Mouse (Mus musculus) neural tube, embryonic 15.5 days (tissue): Measurements from ENCODE around the gene Tdrd7. TPM values are rescaled to one million over a fixed set of nuclear protein-coding genes. Genes with fewer than 3 reads are reported as not detected.

Experiments used
- ATAC-seq: fragments of 200-750 bp; cut with Nextera tagmentation; 2 replicates; pipeline ENCODE4 v1.8.0; 2017; ENCODE audit warnings: mild to moderate bottlenecking, moderate TSS enrichment, moderate library complexity; ENCODE audit not compliant: low FRiP score
- H3K27ac ChIP-seq: fragments of 300-500 bp; sonication (generic); replicated peaks from 2 replicates; pipeline ENCODE4 v1.5.1; 2015; ENCODE audit warnings: mild to moderate bottlenecking, inconsistent platforms
- H3K27me3 ChIP-seq: fragments of 300-500 bp; sonication (generic); replicated peaks from 2 replicates; pipeline ENCODE4 v1.6.1; 2015; ENCODE audit warnings: inconsistent platforms
- H3K36me3 ChIP-seq: fragments of 300-500 bp; sonication (generic); 2 replicates; pipeline ENCODE4 v1.6.1; 2015; ENCODE audit warnings: inconsistent platforms
- H3K4me1 ChIP-seq: fragments of 300-500 bp; sonication (generic); 2 replicates; pipeline ENCODE4 v1.6.1; 2015; ENCODE audit warnings: inconsistent platforms
- H3K4me2 ChIP-seq: fragments of 300-500 bp; sonication (generic); 2 replicates; pipeline ENCODE4 v1.6.1; 2015; ENCODE audit warnings: inconsistent platforms, mild to moderate bottlenecking, moderate library complexity
- H3K4me3 ChIP-seq: fragments of 300-500 bp; sonication (generic); replicated peaks from 2 replicates; pipeline ENCODE4 v1.5.1; 2015; ENCODE audit warnings: mild to moderate bottlenecking, inconsistent platforms
- H3K9ac ChIP-seq: fragments of 300-500 bp; sonication (generic); replicated peaks from 2 replicates; pipeline ENCODE4 v1.6.1; 2015; ENCODE audit warnings: mild to moderate bottlenecking, inconsistent platforms
- H3K9me3 ChIP-seq: fragments of 300-500 bp; sonication (generic); replicated peaks from 2 replicates; pipeline ENCODE4 v1.6.1; 2016; ENCODE audit warnings: inconsistent platforms
- WGBS: fragments of 180-500 bp; shearing (Covaris S2); methylation state at CpG from one replicate; pipeline ENCODE4 v1.1.7; 2015; ENCODE audit warnings: mixed read lengths; 5-methylcytosine and 5-hydroxymethylcytosine counted together
- polyA plus RNA-seq: library from polyadenylated mRNA; unstranded; fragments of >200 nt; fragmentation: Nextera tagmentation; extraction: Ambion mirVana; gene quantifications from 2 replicates; pipeline ENCODE4 v1.2.1, GENCODE M21; 2015

Gene Tdrd7
- polyA plus RNA-seq, 1 experiment from 2014 or later: 25.0 TPM

GRCm38 (mm10) chr4:45956131-45956530, 9.0 kb upstream of the Tdrd7 start:
- ATAC-seq: no peak
- no peaks in the 10 kb centered on the region for H3K9me3 ChIP-seq
- WGBS: 93% methylated on average over 8 of the region's 8 CpGs
- no peak overlapping the region for H3K27ac ChIP-seq
- no peak overlapping the region for H3K4me3 ChIP-seq
- no peaks in the 10 kb centered on the region for H3K36me3 ChIP-seq
- no peaks in the 10 kb centered on the region for H3K4me1 ChIP-seq
- H3K4me2 ChIP-seq: no peak overlapping the region
- no peaks in the 10 kb centered on the region for H3K27me3 ChIP-seq
- no peak overlapping the region for H3K9ac ChIP-seq

- Histone ChIP-seq H3K9me3 (no peaks in the 10 kb centered on the region), H3K36me3 (no peaks in the 10 kb centered on the region), H3K27me3 (no peaks in the 10 kb centered on the region), H3K9ac (no peak overlapping the region), H3K4me1 (no peaks in the 10 kb centered on the region), H3K4me3 (no peak overlapping the region), H3K4me2 (no peak overlapping the region), H3K27ac (no peak overlapping the region)
- 97% methylated on average over 4 of the region's 4 CpGs for WGBS
- ATAC-seq: no peak
Observed at GRCm38 (mm10) chr4:45956706-45957105, 8.4 kb upstream of the Tdrd7 start.

GRCm38 (mm10) chr4:45965737-45966447, 758 bp downstream of the Tdrd7 start:
- Histone ChIP-seq H3K9ac (no peak overlapping the region), H3K4me3 (no peak overlapping the region), H3K36me3 (no peaks in the 10 kb centered on the region), H3K9me3 (no peaks in the 10 kb centered on the region), H3K27me3 (no peaks in the 10 kb centered on the region), H3K4me2 (no peak overlapping the region), H3K27ac (no peak overlapping the region), H3K4me1 (peaks cover 10% of the 10 kb centered on the region)
- 29% methylated on average over 13 of the region's 13 CpGs for WGBS
- ATAC-seq: no peak

- no peak overlapping the region for H3K4me3 ChIP-seq
- no peak overlapping the region for H3K4me2 ChIP-seq
- peaks cover 10% of the 10 kb centered on the region for H3K4me1 ChIP-seq
- no peak for ATAC-seq
- H3K36me3 ChIP-seq: no peaks in the 10 kb centered on the region
- no peak overlapping the region for H3K9ac ChIP-seq
- no peak overlapping the region for H3K27ac ChIP-seq
- no peaks in the 10 kb centered on the region for H3K9me3 ChIP-seq
- no peaks in the 10 kb centered on the region for H3K27me3 ChIP-seq
- WGBS: 38% methylated on average over 6 of the region's 6 CpGs
Observed at GRCm38 (mm10) chr4:45966716-45967115, 1.6 kb downstream of the Tdrd7 start.

- Histone ChIP-seq H3K9me3 (no peaks in the 10 kb centered on the region), H3K27me3 (no peaks in the 10 kb centered on the region), H3K36me3 (no peaks in the 10 kb centered on the region), H3K9ac (no peak overlapping the region), H3K27ac (no peak overlapping the region), H3K4me2 (no peak overlapping the region), H3K4me1 (peaks cover 11% of the 10 kb centered on the region), H3K4me3 (no peak overlapping the region)
- no peak for ATAC-seq
- WGBS: 34% methylated on average over 9 of the region's 9 CpGs
Observed at GRCm38 (mm10) chr4:45967479-45968341, 2.6 kb downstream of the Tdrd7 start.

GRCm38 (mm10) chr4:45969051-45969450, 3.9 kb downstream of the Tdrd7 start:
- peaks cover 25% of the 10 kb centered on the region for H3K4me1 ChIP-seq
- no peak overlapping the region for H3K27ac ChIP-seq
- ATAC-seq: no peak
- no peaks in the 10 kb centered on the region for H3K9me3 ChIP-seq
- no peak overlapping the region for H3K9ac ChIP-seq
- no peak overlapping the region for H3K4me3 ChIP-seq
- WGBS: 79% methylated on average over 2 of the region's 2 CpGs
- no peaks in the 10 kb centered on the region for H3K36me3 ChIP-seq
- no peaks in the 10 kb centered on the region for H3K27me3 ChIP-seq
- H3K4me2 ChIP-seq: no peak overlapping the region

- H3K36me3 ChIP-seq: no peaks in the 10 kb centered on the region
- no peak for ATAC-seq
- no peaks in the 10 kb centered on the region for H3K27me3 ChIP-seq
- WGBS: 82% methylated on average over 7 of the region's 7 CpGs
- no peak overlapping the region for H3K27ac ChIP-seq
- H3K4me3 ChIP-seq: no peak overlapping the region
- H3K4me1 ChIP-seq: peaks cover 31% of the 10 kb centered on the region
- no peaks in the 10 kb centered on the region for H3K9me3 ChIP-seq
- H3K9ac ChIP-seq: no peak overlapping the region
- H3K4me2 ChIP-seq: no peak overlapping the region
Observed at GRCm38 (mm10) chr4:45970048-45970560, 5.0 kb downstream of the Tdrd7 start.

GRCm38 (mm10) chr4:45971806-45972447, 6.8 kb downstream of the Tdrd7 start:
- H3K4me1 ChIP-seq: peaks cover 31% of the 10 kb centered on the region
- peak; percentile 99 for ATAC-seq
- no peaks in the 10 kb centered on the region for H3K27me3 ChIP-seq
- H3K4me2 ChIP-seq: peak overlapping the region; percentile 86
- peak overlapping the region; percentile 80 for H3K9ac ChIP-seq
- H3K4me3 ChIP-seq: peak overlapping the region; percentile 85
- peak overlapping the region; percentile 79 for H3K27ac ChIP-seq
- no peaks in the 10 kb centered on the region for H3K36me3 ChIP-seq
- no peaks in the 10 kb centered on the region for H3K9me3 ChIP-seq
- WGBS: 2% methylated on average over 49 of the region's 51 CpGs

- Histone ChIP-seq H3K4me3 (peak overlapping the region; percentile 85), H3K4me2 (peak overlapping the region; percentile 86), H3K36me3 (no peaks in the 10 kb centered on the region), H3K9me3 (no peaks in the 10 kb centered on the region), H3K9ac (peak overlapping the region; percentile 80), H3K27ac (peak overlapping the region; percentile 79), H3K4me1 (peaks cover 29% of the 10 kb centered on the region), H3K27me3 (no peaks in the 10 kb centered on the region)
- peak; percentile 87 for ATAC-seq
- WGBS: under 1% methylated on average over 48 of the region's 53 CpGs
Observed at GRCm38 (mm10) chr4:45972448-45972854, 7.3 kb downstream of the Tdrd7 start.

- Histone ChIP-seq H3K36me3 (no peaks in the 10 kb centered on the region), H3K4me2 (peak overlapping the region; percentile 86), H3K9ac (peak overlapping the region; percentile 80), H3K27me3 (no peaks in the 10 kb centered on the region), H3K9me3 (no peaks in the 10 kb centered on the region), H3K4me3 (peak overlapping the region; percentile 85), H3K4me1 (peaks cover 24% of the 10 kb centered on the region), H3K27ac (peak overlapping the region; percentile 79)
- WGBS: 34% methylated on average over 9 of the region's 9 CpGs
- no peak for ATAC-seq
Observed at GRCm38 (mm10) chr4:45972951-45973350, 7.8 kb downstream of the Tdrd7 start.

GRCm38 (mm10) chr4:45976931-45977667, 12.0 kb downstream of the Tdrd7 start:
- Histone ChIP-seq H3K4me1 (peaks cover 21% of the 10 kb centered on the region), H3K27me3 (no peaks in the 10 kb centered on the region; the same call in 1 of the 2 replicates), H3K4me2 (no peak overlapping the region), H3K4me3 (no peak overlapping the region), H3K27ac (no peak overlapping the region), H3K9ac (no peak overlapping the region), H3K36me3 (no peaks in the 10 kb centered on the region), H3K9me3 (no peaks in the 10 kb centered on the region)
- WGBS: 79% methylated on average over 6 of the region's 6 CpGs
- ATAC-seq: no peak
